Mouse (Mus musculus) gastrocnemius, postnatal 14 days (tissue): ENCODE results near the gene Kdm2a. TPM values are rescaled to one million over a fixed set of nuclear protein-coding genes. Genes with fewer than 3 reads are reported as not detected.
A peak's percentile ranks its signal among the peaks of the same experiment; 100 is the strongest.

Experiments
- DNase-seq: peaks from one replicate; pipeline ENCODE4 v3.0.0; 2021; ENCODE audit warnings: mixed read lengths
- intact Hi-C: fragments of 180-260 bp; cut with DNase I; formaldehyde crosslinking; loops from one replicate; pipeline ENCODE4 v1.15.1; 2025; ENCODE audit warnings: low total_unique reads
- total RNA-seq, 2 experiments: library from RNA; stranded (reverse); gene quantifications; 2 replicates each; pipeline ENCODE4 v1.2.3; 2021

Kdm2a gene
- total RNA-seq, 2 experiments from 2014 or later, result 27.7 to 29.0 TPM

- peak; percentile 44 for DNase-seq
- intact Hi-C loops, result no loop called here
Measured at GRCm38 (mm10) chr19:4338162-4338561, 59.9 kb downstream of the Kdm2a start.

GRCm38 (mm10) chr19:4333791-4334190 is 64.3 kb downstream of the Kdm2a start:
- DNase-seq, result peak; percentile 98
- intact Hi-C loops, result no loop called here

GRCm38 (mm10) chr19:4333100-4333775 is 64.8 kb downstream of the Kdm2a start:
- intact Hi-C loops, result no loop called here
- peak; percentile 24 for DNase-seq

- DNase-seq, result no peak
- intact Hi-C loops, result no loop called here
Measured at GRCm38 (mm10) chr19:4332653-4333052, 65.4 kb downstream of the Kdm2a start.

GRCm38 (mm10) chr19:4331273-4331672 is 66.8 kb downstream of the Kdm2a start:
- DNase-seq, result no peak
- intact Hi-C loops, result no loop called here

GRCm38 (mm10) chr19:4330603-4331002 is 67.5 kb downstream of the Kdm2a start:
- intact Hi-C loops, result no loop called here
- no peak for DNase-seq

GRCm38 (mm10) chr19:4328737-4329304 is 69.3 kb downstream of the Kdm2a start:
- intact Hi-C loops, result no loop called here
- no peak for DNase-seq

- intact Hi-C loops, result no loop called here
- no peak for DNase-seq
Measured at GRCm38 (mm10) chr19:4326881-4327280, 71.2 kb downstream of the Kdm2a start.

- intact Hi-C loops, result no loop called here
- no peak for DNase-seq
Measured at GRCm38 (mm10) chr19:4326106-4326505, 72.0 kb downstream of the Kdm2a start.

- intact Hi-C loops, result no loop called here
Measured at GRCm38 (mm10) chr19:4322134-4322533, 76.0 kb downstream of the Kdm2a start.

GRCm38 (mm10) chr19:4321622-4322021 is 76.5 kb downstream of the Kdm2a start:
- no peak for DNase-seq
- intact Hi-C loops, result no loop called here

More at GRCm38 (mm10) chr19:4322134-4322533, 76.0 kb downstream of the Kdm2a start:
- no peak for DNase-seq

GRCm38 (mm10) chr19:4319272-4319671 is 78.8 kb downstream of the Kdm2a start:
- DNase-seq, result no peak
- intact Hi-C loops, result no loop called here

- intact Hi-C loops, result no loop called here
- no peak for DNase-seq
Measured at GRCm38 (mm10) chr19:4317181-4317580, 80.9 kb downstream of the Kdm2a start.

- DNase-seq, result no peak
- intact Hi-C loops, result no loop called here
Measured at GRCm38 (mm10) chr19:4315223-4315944, 82.7 kb downstream of the Kdm2a start.

GRCm38 (mm10) chr19:4309776-4310185 is 88.3 kb downstream of the Kdm2a start:
- DNase-seq, result peak; percentile 57
- intact Hi-C loops, result loop anchor here (2.0 kb wide), 1 partner anchor 49 kb away; no protein-coding TSS in a partner anchor

- DNase-seq, result no peak
- intact Hi-C loops, result loop anchor here (2.0 kb wide), 1 partner anchor 49 kb away; no protein-coding TSS in a partner anchor
Measured at GRCm38 (mm10) chr19:4309302-4309701, 88.8 kb downstream of the Kdm2a start.

GRCm38 (mm10) chr19:4306190-4306577 is 91.9 kb downstream of the Kdm2a start, which contains the start of gene Grk2:
TSS of gene Grk2 (minus strand) at chr19:4306222.
- DNase-seq, result peak; percentile 83
- intact Hi-C loops, result no loop called here

- intact Hi-C loops, result no loop called here
- DNase-seq, result peak; percentile 44
Measured at GRCm38 (mm10) chr19:4305491-4306189, 92.4 kb downstream of the Kdm2a start.

GRCm38 (mm10) chr19:4304871-4305321 is 93.2 kb downstream of the Kdm2a start:
- intact Hi-C loops, result no loop called here
- no peak for DNase-seq
